Mouse (Mus musculus): ENCODE data around the gene Kank2. TPM values are rescaled to one million over a fixed set of nuclear protein-coding genes. Genes with fewer than 3 reads are reported as not detected.

Kank2 gene
- total RNA-seq (2021) = 1 to 10 TPM; 8.7 to 9.7 TPM

- peak; percentile 74 for DNase-seq
- intact Hi-C loops (cut with DNase I) = no loop called here
Measured at GRCm38 (mm10) chr9:21798345-21799009, at the start of gene Kank2. Gene Kank2 (minus strand): TSS chr9:21798744.

- DNase-seq = no peak
- intact Hi-C loops (cut with DNase I) = no loop called here
Measured at GRCm38 (mm10) chr9:21847926-21848325, 49.4 kb upstream of the Kank2 start.

- no peak for DNase-seq
- intact Hi-C loops (cut with DNase I) = no loop called here
Measured at GRCm38 (mm10) chr9:21847425-21847824, 48.9 kb upstream of the Kank2 start.

GRCm38 (mm10) chr9:21846755-21847341 lies 48.3 kb upstream of the Kank2 start:
- intact Hi-C loops (cut with DNase I) = no loop called here
- no peak for DNase-seq

GRCm38 (mm10) chr9:21845381-21846080 lies 47.0 kb upstream of the Kank2 start:
- intact Hi-C loops (cut with DNase I) = no loop called here

GRCm38 (mm10) chr9:21843086-21843485 lies 44.5 kb upstream of the Kank2 start:
- no peak for DNase-seq
- intact Hi-C loops (cut with DNase I) = no loop called here

More at GRCm38 (mm10) chr9:21845381-21846080, 47.0 kb upstream of the Kank2 start:
- no peak for DNase-seq

GRCm38 (mm10) chr9:21842391-21842790 lies 43.8 kb upstream of the Kank2 start:
- no peak for DNase-seq
- intact Hi-C loops (cut with DNase I) = no loop called here

GRCm38 (mm10) chr9:21841340-21841739 lies 42.8 kb upstream of the Kank2 start:
- intact Hi-C loops (cut with DNase I) = no loop called here
- DNase-seq = no peak

- intact Hi-C loops (cut with DNase I) = no loop called here
- peak; percentile 43 for DNase-seq
Measured at GRCm38 (mm10) chr9:21840115-21840787, 41.7 kb upstream of the Kank2 start.

GRCm38 (mm10) chr9:21837690-21838089 lies 39.1 kb upstream of the Kank2 start:
- DNase-seq = no peak
- intact Hi-C loops (cut with DNase I) = no loop called here

- intact Hi-C loops (cut with DNase I) = no loop called here
Measured at GRCm38 (mm10) chr9:21835258-21835912, 36.8 kb upstream of the Kank2 start, which contains the start of gene Angptl8. Gene Angptl8 (plus strand): TSS chr9:21835510.

GRCm38 (mm10) chr9:21831558-21832240 lies 33.2 kb upstream of the Kank2 start:
- DNase-seq = no peak

More at GRCm38 (mm10) chr9:21835258-21835912, 36.8 kb upstream of the Kank2 start, which contains the start of gene Angptl8:
- no peak for DNase-seq

GRCm38 (mm10) chr9:21830936-21831335 lies 32.4 kb upstream of the Kank2 start:
- no peak for DNase-seq
- intact Hi-C loops (cut with DNase I) = no loop called here

More at GRCm38 (mm10) chr9:21831558-21832240, 33.2 kb upstream of the Kank2 start:
- intact Hi-C loops (cut with DNase I) = no loop called here

GRCm38 (mm10) chr9:21830461-21830850 lies 31.9 kb upstream of the Kank2 start:
- intact Hi-C loops (cut with DNase I) = no loop called here

GRCm38 (mm10) chr9:21829834-21830460 lies 31.4 kb upstream of the Kank2 start:
- no peak for DNase-seq
- intact Hi-C loops (cut with DNase I) = no loop called here

More at GRCm38 (mm10) chr9:21830461-21830850, 31.9 kb upstream of the Kank2 start:
- DNase-seq = no peak

- DNase-seq = no peak
- intact Hi-C loops (cut with DNase I) = no loop called here
Measured at GRCm38 (mm10) chr9:21824366-21824765, 25.8 kb upstream of the Kank2 start.

- DNase-seq = no peak
- intact Hi-C loops (cut with DNase I) = no loop called here
Measured at GRCm38 (mm10) chr9:21823957-21824356, 25.4 kb upstream of the Kank2 start.

GRCm38 (mm10) chr9:21822686-21823085 lies 24.1 kb upstream of the Kank2 start:
- DNase-seq = no peak
- intact Hi-C loops (cut with DNase I) = no loop called here

GRCm38 (mm10) chr9:21820183-21820582 lies 21.6 kb upstream of the Kank2 start:
- intact Hi-C loops (cut with DNase I) = no loop called here
- DNase-seq = no peak

All from left cerebral cortex, postnatal 4 days (tissue).